Mouse (Mus musculus): Measurements from ENCODE around the gene Fam89b.

- TF ChIP-seq MAFK (IDR thresholded peaks at IDR 0.05; ENCODE audit: insufficient read depth, low read depth, low read length) (no peak), HCFC1 (IDR thresholded peaks at IDR 0.05; ENCODE audit: borderline replicate concordance, insufficient read depth, low read length) (no peak), ZC3H11A (IDR thresholded peaks at IDR 0.05; ENCODE audit: borderline replicate concordance, low read depth, low read length) (no peak)
These were observed 33.5 kb downstream of the Fam89b start for GRCm38 (mm10) chr19:5695849-5696462.

All from ES-E14 (cell line).